Mouse (Mus musculus): ENCODE measurements around the gene Tnfaip8l1.

GRCm38 (mm10) chr17:56194357-56194756, 32.1 kb downstream of the Tnfaip8l1 start:
- TF ChIP-seq POLR2A (IDR thresholded peaks at IDR 0.05; ENCODE audit: control insufficient read depth, extremely low read depth, insufficient read depth, low read length, poor library complexity), result no peak
- no peak for TF ChIP-seq CTCF (IDR thresholded peaks at IDR 0.05; ENCODE audit: borderline replicate concordance, control insufficient read depth, extremely low read depth, insufficient read depth, low read length, poor library complexity)

All from thymus, adult 2 months (tissue).